ENCODE assay signal across 9 mouse cellular contexts in genomic region chr4:44558564-44558955, GRCm38 (mm10).
DNase-seq lines count a peak whose midpoint lies in the region; ATAC-seq and TF ChIP-seq lines count a peak whose summit lies in the region.
"Had no signal": no experiment of that assay in that cellular context is flagged by ENCODE, and none has a peak within 500 bp of the region (broad histone marks: within the 10 kb centered on the region; RNA-seq: fewer than 3 reads in every experiment).

No protein-coding gene starts in this region.

- WGBS in heart, postnatal 0 days: 12% methylated on average over 7 of the region's 7 CpGs
- 5% methylated on average over 7 of the region's 7 CpGs for WGBS in embryonic facial prominence, embryonic 15.5 days
- WGBS in intestine, embryonic 14.5 days: 13% methylated on average over 7 of the region's 7 CpGs

- H3K4me1 ChIP-seq in heart, postnatal 0 days (ENCODE audit: control insufficient read depth, insufficient read depth): no peaks in the 10 kb centered on the region
- peaks cover 10% of the 10 kb centered on the region for H3K4me1 ChIP-seq in embryonic facial prominence, embryonic 15.5 days
- H3K4me1 ChIP-seq in intestine, embryonic 14.5 days (replicated peaks; ENCODE audit: control insufficient read depth, insufficient read depth, low read length): 0 out of 2 replicates have a peak, but pooled peaks cover 6% of the 10 kb centered on the region

- H3K4me3 ChIP-seq in heart, postnatal 0 days (ENCODE audit: low read depth, low read length): 0 out of 2 replicates have a peak overlapping the region, but pooled peaks have one; percentile 35
- peak overlapping the region; percentile 41 for H3K4me3 ChIP-seq in embryonic facial prominence, embryonic 15.5 days (replicated peaks)
- H3K4me3 ChIP-seq in intestine, embryonic 14.5 days (ENCODE audit: low read depth, low read length): peak overlapping the region; percentile 36; the same call in 1 of the 2 replicates

- DNase-seq in heart, postnatal 0 days (ENCODE audit: low spot score): no peak
- no peak for DNase-seq in heart, postnatal 4 days
- no peak for DNase-seq in intestine, embryonic 14.5 days (ENCODE audit: low spot score)
- peak; percentile 44 for DNase-seq in neural tube, embryonic 10.5 days (ENCODE audit: extremely low spot score, low spot score)
- no peak for DNase-seq in left cerebral cortex, adult 11 months (ENCODE audit: low spot score)
- no peak for DNase-seq in c-Kit-positive CD71-positive TER-119-positive erythroid progenitor cells, embryonic 14.5 days (ENCODE audit: low spot score)

- no peak for TF ChIP-seq EP300 in heart, postnatal 0 days (IDR thresholded peaks at IDR 0.05; ENCODE audit: low read depth)

- no peak for ATAC-seq in heart, postnatal 0 days (ENCODE audit: insufficient read depth, low read depth)
- no peak for ATAC-seq in embryonic facial prominence, embryonic 15.5 days (ENCODE audit: insufficient number of reproducible peaks, low FRiP score, low TSS enrichment, low read depth)
- no peak for ATAC-seq in intestine, embryonic 14.5 days (replicated peaks; ENCODE audit: low FRiP score, low TSS enrichment, low read depth)
- ATAC-seq in megakaryocyte, adult 5-6 weeks (ENCODE audit: poor library complexity, severe bottlenecking): no peak

- no peaks in the 10 kb centered on the region for H3K9me3 ChIP-seq in heart, postnatal 0 days (replicated peaks; ENCODE audit: control insufficient read depth, low read length)
- H3K9me3 ChIP-seq in embryonic facial prominence, embryonic 15.5 days (replicated peaks): no peaks in the 10 kb centered on the region
- no peaks in the 10 kb centered on the region for H3K9me3 ChIP-seq in intestine, embryonic 14.5 days (ENCODE audit: control insufficient read depth, low read length)

- H3K27me3 ChIP-seq in heart, postnatal 0 days (ENCODE audit: control insufficient read depth, insufficient read depth, low read length): 0 out of 2 replicates have a peak, but pooled peaks cover 8% of the 10 kb centered on the region
- peaks cover 23% of the 10 kb centered on the region for H3K27me3 ChIP-seq in embryonic facial prominence, embryonic 15.5 days
- H3K27me3 ChIP-seq in intestine, embryonic 14.5 days (replicated peaks; ENCODE audit: control insufficient read depth, insufficient read depth, low read length): peaks cover 9% of the 10 kb centered on the region; the same call in 1 of the 2 replicates
- H3K27me3 ChIP-seq: CH12.LX had no signal

- peak overlapping the region; percentile 66 for H3K4me2 ChIP-seq in heart, postnatal 0 days (ENCODE audit: low read depth, low read length)
- H3K4me2 ChIP-seq in embryonic facial prominence, embryonic 15.5 days (replicated peaks): peak overlapping the region; percentile 91
- H3K4me2 ChIP-seq in intestine, embryonic 14.5 days (ENCODE audit: low read length): peak overlapping the region; percentile 80

- no peaks in the 10 kb centered on the region for H3K36me3 ChIP-seq in heart, postnatal 0 days (replicated peaks; ENCODE audit: control insufficient read depth, insufficient read depth, low read length)
- no peaks in the 10 kb centered on the region for H3K36me3 ChIP-seq in embryonic facial prominence, embryonic 15.5 days
- H3K36me3 ChIP-seq in intestine, embryonic 14.5 days (ENCODE audit: control insufficient read depth, insufficient read depth, low read length): no peaks in the 10 kb centered on the region

- no peak overlapping the region for H3K27ac ChIP-seq in heart, postnatal 0 days (ENCODE audit: low read depth)
- no peak overlapping the region for H3K27ac ChIP-seq in embryonic facial prominence, embryonic 15.5 days (replicated peaks)
- H3K27ac ChIP-seq in intestine, embryonic 14.5 days (ENCODE audit: low read depth): no peak overlapping the region

- TF ChIP-seq CTCF in heart, postnatal 0 days (IDR thresholded peaks at IDR 0.05; ENCODE audit: low read depth): no peak

- no peak overlapping the region for H3K9ac ChIP-seq in heart, postnatal 0 days (replicated peaks; ENCODE audit: low read depth, low read length)
- no peak overlapping the region for H3K9ac ChIP-seq in embryonic facial prominence, embryonic 15.5 days
- H3K9ac ChIP-seq in intestine, embryonic 14.5 days (ENCODE audit: low read length): no peak overlapping the region
